Mouse (Mus musculus): ENCODE data around the gene Ntm.

- TF ChIP-seq CTCF (IDR thresholded peaks at IDR 0.05; ENCODE audit: control insufficient read depth, insufficient read depth, low read length) = no peak
- TF ChIP-seq POLR2A (IDR thresholded peaks at IDR 0.05; ENCODE audit: borderline replicate concordance, control insufficient read depth, low read depth, low read length) = no peak
Observed at GRCm38 (mm10) chr9:29925382-29925781, 37.6 kb downstream of the Ntm start.

Measured in bone marrow, adult 2 months (tissue).